Mouse (Mus musculus) limb, embryonic 15.5 days (tissue): ENCODE data around the gene Kif3a. TPM values are rescaled to one million over a fixed set of nuclear protein-coding genes. Genes with fewer than 3 reads are reported as not detected.
A peak's percentile ranks its signal among the peaks of the same experiment; 100 is the strongest.

Source experiments
- ATAC-seq: fragments of 200-750 bp; cut with Nextera tagmentation; 2 replicates; pipeline ENCODE4 v1.8.0; 2017; ENCODE audit warnings: low read depth, moderate TSS enrichment; ENCODE audit not compliant: insufficient number of reproducible peaks, low FRiP score, low TSS enrichment
- H3K27ac ChIP-seq: fragments of 300-500 bp; sonication (generic); 2 replicates; pipeline ENCODE4 v1.5.1; 2015; ENCODE audit warnings: moderate library complexity, mild to moderate bottlenecking, inconsistent platforms
- H3K27me3 ChIP-seq: fragments of 300-500 bp; sonication (generic); 2 replicates; pipeline ENCODE4 v1.6.1; 2015; ENCODE audit warnings: inconsistent platforms
- H3K36me3 ChIP-seq: fragments of 300-500 bp; sonication (generic); 2 replicates; pipeline ENCODE4 v1.6.1; 2015; ENCODE audit warnings: inconsistent platforms
- H3K4me1 ChIP-seq: fragments of 300-500 bp; sonication (generic); 2 replicates; pipeline ENCODE4 v1.6.1; 2015; ENCODE audit warnings: inconsistent platforms
- H3K4me2 ChIP-seq: fragments of 300-500 bp; sonication (generic); 2 replicates; pipeline ENCODE4 v1.6.1; 2015; ENCODE audit warnings: mild to moderate bottlenecking, inconsistent platforms
- H3K4me3 ChIP-seq: fragments of 300-500 bp; sonication (generic); 2 replicates; pipeline ENCODE4 v1.5.1; 2015; ENCODE audit warnings: mild to moderate bottlenecking, inconsistent platforms
- H3K9ac ChIP-seq: fragments of 300-500 bp; sonication (generic); 2 replicates; pipeline ENCODE4 v1.6.1; 2015; ENCODE audit warnings: inconsistent platforms
- H3K9me3 ChIP-seq: fragments of 300-500 bp; sonication (generic); 2 replicates; pipeline ENCODE4 v1.6.1; 2016; ENCODE audit warnings: inconsistent platforms
- WGBS: fragments of 180-500 bp; shearing (Covaris S2); methylation state at CpG from one replicate; pipeline ENCODE4 v1.1.7; 2015; 5-methylcytosine and 5-hydroxymethylcytosine counted together
- polyA plus RNA-seq: library from polyadenylated mRNA; unstranded; fragments of >200 nt; fragmentation: Nextera tagmentation; extraction: Ambion mirVana; gene quantifications from 2 replicates; pipeline ENCODE4 v1.2.1, GENCODE M21; 2015

Kif3a gene
- polyA plus RNA-seq: 69.2 and 82.2 TPM in 2 replicates

GRCm38 (mm10) chr11:53567224-53568014 is at the start of gene Kif3a:
Gene Kif3a (plus strand): TSS chr11:53567379.
- H3K27ac ChIP-seq: peak within 1 kb of the TSS; percentile 34
- H3K4me1 ChIP-seq: peaks cover 9% of the 10 kb centered on the region; the same call in 1 of the 2 replicates
- peak within 1 kb of the TSS; percentile 92 for H3K4me3 ChIP-seq
- H3K27me3 ChIP-seq: no peaks in the 10 kb centered on the region
- H3K9ac ChIP-seq: peak within 1 kb of the TSS; percentile 77
- WGBS: under 1% methylated on average over 68 of the region's 69 CpGs
- no peaks in the 10 kb centered on the region for H3K9me3 ChIP-seq
- peak; percentile 95 for ATAC-seq
- peak within 1 kb of the TSS; percentile 80 for H3K4me2 ChIP-seq
- H3K36me3 ChIP-seq: peaks cover 8% of the 10 kb centered on the region; the same call in 1 of the 2 replicates

- Histone ChIP-seq H3K36me3 (no peaks in the 10 kb centered on the region), H3K4me2 (peak overlapping the region; percentile 62), H3K4me1 (peaks cover 45% of the 10 kb centered on the region), H3K27ac (peak overlapping the region; percentile 94), H3K9ac (peak overlapping the region; percentile 80; the same call in 1 of the 2 replicates), H3K9me3 (no peaks in the 10 kb centered on the region), H3K4me3 (peak overlapping the region; percentile 84), H3K27me3 (no peaks in the 10 kb centered on the region)
- 40% methylated on average over 5 of the region's 5 CpGs for WGBS
- ATAC-seq: no peak
These were observed 48.4 kb upstream of the Kif3a start for GRCm38 (mm10) chr11:53518759-53519158.

- H3K4me1 ChIP-seq: peaks cover 52% of the 10 kb centered on the region
- H3K36me3 ChIP-seq: no peaks in the 10 kb centered on the region
- no peaks in the 10 kb centered on the region for H3K27me3 ChIP-seq
- H3K27ac ChIP-seq: peak within 1 kb of the TSS; percentile 94
- ATAC-seq: peak; percentile 82
- 5% methylated on average over 64 of the region's 79 CpGs for WGBS
- peak within 1 kb of the TSS; percentile 62 for H3K4me2 ChIP-seq
- peak within 1 kb of the TSS; percentile 84 for H3K4me3 ChIP-seq
- H3K9me3 ChIP-seq: no peaks in the 10 kb centered on the region
- H3K9ac ChIP-seq: peak within 1 kb of the TSS; percentile 80
These were observed 47.7 kb upstream of the Kif3a start, which contains the start of gene Sept8 for GRCm38 (mm10) chr11:53519207-53520121. Gene Sept8 (plus strand): TSS chr11:53519257.

GRCm38 (mm10) chr11:53520122-53520978 is 46.8 kb upstream of the Kif3a start:
- H3K27me3 ChIP-seq: no peaks in the 10 kb centered on the region
- peaks cover 61% of the 10 kb centered on the region for H3K4me1 ChIP-seq
- ATAC-seq: peak; percentile 75
- H3K9ac ChIP-seq: peak overlapping the region; percentile 80
- H3K4me2 ChIP-seq: peak overlapping the region; percentile 62
- no peaks in the 10 kb centered on the region for H3K9me3 ChIP-seq
- H3K36me3 ChIP-seq: no peaks in the 10 kb centered on the region
- under 1% methylated on average over 24 of the region's 24 CpGs for WGBS
- H3K27ac ChIP-seq: peak overlapping the region; percentile 94
- H3K4me3 ChIP-seq: peak overlapping the region; percentile 84

GRCm38 (mm10) chr11:53521120-53521820 is 45.9 kb upstream of the Kif3a start:
- WGBS: 36% methylated on average over 16 of the region's 16 CpGs
- H3K36me3 ChIP-seq: no peaks in the 10 kb centered on the region
- 0 out of 2 replicates have a peak overlapping the region, but pooled peaks have one; percentile 4 for H3K9ac ChIP-seq
- peak overlapping the region; percentile 94 for H3K27ac ChIP-seq
- peak overlapping the region; percentile 62 for H3K4me2 ChIP-seq
- H3K4me1 ChIP-seq: peaks cover 69% of the 10 kb centered on the region
- no peaks in the 10 kb centered on the region for H3K9me3 ChIP-seq
- ATAC-seq: 0 out of 2 replicates have a peak, but pooled peaks have one; percentile 7
- no peaks in the 10 kb centered on the region for H3K27me3 ChIP-seq
- peak overlapping the region; percentile 84 for H3K4me3 ChIP-seq

GRCm38 (mm10) chr11:53521821-53522131 is 45.4 kb upstream of the Kif3a start:
- H3K9me3 ChIP-seq: no peaks in the 10 kb centered on the region
- H3K9ac ChIP-seq: no peak overlapping the region
- H3K27me3 ChIP-seq: no peaks in the 10 kb centered on the region
- peaks cover 68% of the 10 kb centered on the region for H3K4me1 ChIP-seq
- H3K4me2 ChIP-seq: peak overlapping the region; percentile 62
- WGBS: 64% methylated on average over 7 of the region's 7 CpGs
- peak overlapping the region; percentile 84 for H3K4me3 ChIP-seq
- H3K36me3 ChIP-seq: no peaks in the 10 kb centered on the region
- peak overlapping the region; percentile 94; the same call in 1 of the 2 replicates for H3K27ac ChIP-seq
- ATAC-seq: no peak

- Histone ChIP-seq H3K4me2 (no peak overlapping the region), H3K27ac (peak overlapping the region; percentile 33; the same call in 1 of the 2 replicates), H3K36me3 (no peaks in the 10 kb centered on the region), H3K27me3 (no peaks in the 10 kb centered on the region), H3K9me3 (no peaks in the 10 kb centered on the region), H3K9ac (no peak overlapping the region), H3K4me3 (no peak overlapping the region), H3K4me1 (peaks cover 67% of the 10 kb centered on the region)
- WGBS: 94% methylated on average over 3 of the region's 3 CpGs
- no peak for ATAC-seq
These were observed 44.8 kb upstream of the Kif3a start for GRCm38 (mm10) chr11:53522362-53522761.

GRCm38 (mm10) chr11:53522930-53523329 is 44.2 kb upstream of the Kif3a start:
- Histone ChIP-seq H3K36me3 (no peaks in the 10 kb centered on the region), H3K27me3 (no peaks in the 10 kb centered on the region), H3K4me3 (no peak overlapping the region), H3K9ac (no peak overlapping the region), H3K4me2 (no peak overlapping the region; the same call in 1 of the 2 replicates), H3K9me3 (no peaks in the 10 kb centered on the region), H3K4me1 (peaks cover 72% of the 10 kb centered on the region), H3K27ac (0 out of 2 replicates have a peak overlapping the region, but pooled peaks have one; percentile 43)
- WGBS: 36% methylated on average over 9 of the region's 9 CpGs
- no peak for ATAC-seq

GRCm38 (mm10) chr11:53523545-53524405 is 43.4 kb upstream of the Kif3a start:
- ATAC-seq: no peak
- Histone ChIP-seq H3K4me3 (no peak overlapping the region), H3K9me3 (no peaks in the 10 kb centered on the region), H3K27me3 (no peaks in the 10 kb centered on the region), H3K36me3 (no peaks in the 10 kb centered on the region), H3K4me1 (peaks cover 78% of the 10 kb centered on the region), H3K9ac (no peak overlapping the region), H3K27ac (peak overlapping the region; percentile 43; the same call in 1 of the 2 replicates), H3K4me2 (peak overlapping the region; percentile 3; the same call in 1 of the 2 replicates)
- WGBS: 42% methylated on average over 14 of the region's 14 CpGs

GRCm38 (mm10) chr11:53524905-53525304 is 42.3 kb upstream of the Kif3a start:
- 0 out of 2 replicates have a peak overlapping the region, but pooled peaks have one; percentile 11 for H3K27ac ChIP-seq
- no peak for ATAC-seq
- peaks cover 82% of the 10 kb centered on the region for H3K4me1 ChIP-seq
- no peak overlapping the region for H3K4me2 ChIP-seq
- no peaks in the 10 kb centered on the region for H3K27me3 ChIP-seq
- no peaks in the 10 kb centered on the region for H3K9me3 ChIP-seq
- no peak overlapping the region for H3K4me3 ChIP-seq
- no peak overlapping the region for H3K9ac ChIP-seq
- H3K36me3 ChIP-seq: no peaks in the 10 kb centered on the region
- 76% methylated on average over 6 of the region's 6 CpGs for WGBS
